Mouse (Mus musculus): ENCODE results near the gene Itga2b. TPM values are rescaled to one million over a fixed set of nuclear protein-coding genes. Genes with fewer than 3 reads are reported as not detected.

The Itga2b gene
- total RNA-seq (2023), result 1 to 10 TPM; 3.6 to 5.5 TPM

DNA sequence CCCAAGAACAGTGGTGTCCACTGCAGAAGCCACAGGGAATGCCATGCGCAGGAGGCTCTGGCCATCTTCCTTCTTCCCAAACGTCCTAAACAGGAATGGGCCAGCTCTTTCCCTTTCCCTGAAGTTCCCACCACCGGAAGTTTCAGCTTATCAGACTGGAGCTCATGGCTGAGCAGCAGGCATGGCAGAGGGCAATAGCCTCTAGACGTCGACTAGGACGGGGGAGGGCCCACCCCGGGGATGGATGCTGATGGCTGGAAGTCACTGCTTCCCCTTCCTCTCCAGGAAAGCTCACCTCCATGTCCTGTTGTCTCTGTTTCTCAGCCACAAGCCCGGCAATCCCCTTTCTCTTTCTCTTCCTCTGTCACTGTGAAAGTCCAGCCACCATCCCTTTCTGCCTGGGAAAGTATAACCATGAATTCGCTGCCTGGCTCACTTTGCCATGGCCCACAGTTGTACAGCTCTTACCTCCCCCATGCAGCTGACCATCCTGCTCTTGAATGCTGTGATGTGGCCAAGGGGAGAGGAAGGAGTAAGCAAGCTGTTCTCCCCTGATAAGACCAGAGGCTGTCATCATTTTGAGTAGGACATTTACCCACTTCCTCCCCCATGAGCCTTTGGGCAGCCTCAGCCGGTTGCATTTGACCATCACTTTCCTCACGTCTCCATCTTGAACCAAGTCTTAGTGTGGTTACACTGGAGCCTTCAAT is at the start of gene Itga2b:
Gene Itga2b (minus strand): TSS at position 475 of the 710 bp plus-strand sequence.

DNA sequence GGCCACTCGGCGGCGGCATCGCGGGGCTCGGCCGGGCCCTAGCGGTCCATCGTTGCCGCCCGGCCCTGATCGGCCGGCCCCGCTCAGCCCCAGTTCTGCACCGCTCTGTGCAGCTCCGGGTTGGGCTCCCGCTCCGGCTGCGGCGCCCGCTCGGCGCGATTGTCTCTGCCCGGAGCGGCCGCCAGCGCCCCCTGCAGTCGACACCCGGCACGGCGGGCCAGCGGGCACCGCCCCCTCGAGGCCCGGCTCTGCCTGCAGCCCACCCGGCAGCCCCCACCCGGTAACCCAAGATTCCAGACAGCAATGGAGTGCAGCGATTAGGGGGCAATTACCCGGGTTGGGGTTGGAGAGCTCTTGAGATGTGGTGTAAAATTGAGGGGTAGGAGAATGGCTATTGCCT is 22.4 kb downstream of the Itga2b start, which contains the start of gene Fam171a2:
Gene Fam171a2 (minus strand): TSS at position 186 of the 400 bp plus-strand sequence.

DNA sequence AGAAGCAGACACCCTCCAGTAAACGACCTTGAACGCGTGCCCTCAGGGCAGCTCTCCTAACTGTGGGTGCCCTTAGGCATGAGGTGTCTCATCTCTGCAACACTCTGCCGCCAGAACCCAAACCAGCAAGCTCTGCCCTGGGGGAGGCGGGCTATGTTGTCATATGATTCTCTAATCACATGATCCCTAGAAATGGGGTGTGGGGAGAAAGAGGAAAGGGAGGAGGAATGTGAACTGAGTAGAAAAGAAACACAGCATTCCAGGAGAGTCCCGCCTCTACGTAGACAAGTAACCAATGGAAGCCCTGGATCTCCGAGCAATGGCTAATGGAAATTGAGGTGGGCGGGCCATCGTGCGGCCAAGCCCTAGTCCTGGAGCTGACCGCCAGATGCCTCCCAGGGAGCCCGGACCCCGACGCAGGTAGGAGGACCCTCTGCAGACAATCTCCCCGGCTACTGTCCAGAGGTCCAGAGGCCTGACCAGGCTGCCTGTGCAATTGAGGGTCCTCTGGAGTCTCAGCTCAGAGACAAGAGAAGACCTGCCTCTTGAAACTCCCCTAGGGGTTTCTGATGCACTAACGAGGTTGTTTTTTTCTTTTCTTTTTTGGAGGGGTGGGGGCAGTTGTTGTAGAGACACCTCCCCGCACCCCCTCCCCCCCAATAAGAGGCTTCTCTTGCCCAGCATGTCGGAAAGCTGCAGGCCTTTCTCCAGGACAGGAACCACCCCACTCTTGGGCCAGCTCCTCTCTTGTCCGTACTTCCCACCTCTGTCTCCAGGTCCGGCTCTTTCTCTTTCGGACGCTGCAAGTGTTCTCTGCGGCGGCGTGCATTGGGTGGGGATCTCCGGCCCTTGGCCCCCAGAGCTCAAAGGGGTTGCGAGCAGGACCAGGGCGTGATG is 39.6 kb downstream of the Itga2b start, which contains the start of gene Grn:
Gene Grn (plus strand): TSS at position 195 of the 897 bp plus-strand sequence.

GRCm38 (mm10) chr11:102407834-102408215 is 62.1 kb downstream of the Itga2b start, which contains the start of gene Slc25a39:
Slc25a39 (minus strand) TSS chr11:102407946.

Other genes starting within 250 kb of the Itga2b start
- gene Hdac5, start 240.0 kb downstream of the Itga2b start, total RNA-seq (2023), result 100 to 1,000 TPM; 181 to 190 TPM
- gene BC030867, start 221.2 kb downstream of the Itga2b start, total RNA-seq (2023), result under 1 TPM; 0.21 to 0.47 TPM
- gene Asb16, start 201.4 kb downstream of the Itga2b start, total RNA-seq (2023), result not detected
- 10 to 100 TPM; 41.5 to 47.0 TPM for gene Tmub2, start 185.2 kb downstream of the Itga2b start, total RNA-seq (2023)
- gene Atxn7l3, start 173.5 kb downstream of the Itga2b start, total RNA-seq (2023), result 10 to 100 TPM; 56.3 to 57.2 TPM
- 100 to 1,000 TPM in 1 of 2 experiments, 10 to 100 TPM in 1; 91.7 to 103 TPM for gene Ubtf, start 150.4 kb downstream of the Itga2b start, total RNA-seq (2023)
- under 1 TPM in 1 of 2 experiments, not detected in 1; 0.24 TPM for gene Slc4a1, start 103.9 kb downstream of the Itga2b start, total RNA-seq (2023)
- gene Rundc3a, start 76.7 kb downstream of the Itga2b start, total RNA-seq (2023), result not detected
- gene Slc25a39, start 62.2 kb downstream of the Itga2b start, total RNA-seq (2023), result 10 to 100 TPM; 59.1 to 75.0 TPM
- 100 to 1,000 TPM; 535 to 541 TPM for gene Grn, start 39.8 kb downstream of the Itga2b start, total RNA-seq (2023)
- under 1 TPM in 1 of 2 experiments, not detected in 1; 0.52 TPM for gene Fam171a2, start 22.4 kb downstream of the Itga2b start, total RNA-seq (2023)
- 10 to 100 TPM; 32.6 to 35.3 TPM for gene Gpatch8, start 86.3 kb upstream of the Itga2b start, total RNA-seq (2023)
- gene Gm11627, start 109.3 kb upstream of the Itga2b start, total RNA-seq (2023), result not detected
- gene Fzd2, start 134.3 kb upstream of the Itga2b start, total RNA-seq (2023), result under 1 TPM in 1 of 2 experiments, not detected in 1; 0.13 TPM
- gene Meioc, start 193.6 kb upstream of the Itga2b start, total RNA-seq (2023), result not detected
- gene Ccdc43, start 227.7 kb upstream of the Itga2b start, total RNA-seq (2023), result 10 to 100 TPM; 21.1 TPM

Data from monocyte, adult 59 days (primary cell).